Mouse (Mus musculus) C2C12 (cell line): ENCODE results near the gene Plekhb1. TPM values are rescaled to one million over a fixed set of nuclear protein-coding genes. Genes with fewer than 3 reads are reported as not detected.

Experiments used
- H3K27me3 ChIP-seq: one replicate; pipeline ENCODE4 v1.6.1; 2011; ENCODE audit not compliant: control insufficient read depth, insufficient read depth, insufficient read length
- H3K36me3 ChIP-seq: one replicate; pipeline ENCODE4 v1.6.1; 2011; ENCODE audit not compliant: control insufficient read depth, insufficient read depth
- H3K4me3 ChIP-seq: one replicate; pipeline ENCODE4 v1.5.1; 2011; ENCODE audit warnings: mild to moderate bottlenecking, control low read depth; ENCODE audit not compliant: poor library complexity, insufficient read depth, severe bottlenecking
- H3K79me2 ChIP-seq: one replicate; pipeline ENCODE4 v1.6.1; 2011; ENCODE audit not compliant: control insufficient read depth, insufficient read depth
- H3K79me3 ChIP-seq: one replicate; pipeline ENCODE4 v1.6.1; 2011; ENCODE audit warnings: low read depth, control low read depth
- H3ac ChIP-seq: one replicate; pipeline ENCODE3; 2011; ENCODE audit warnings: low read depth; ENCODE audit not compliant: control insufficient read depth, insufficient read length
- CEBPB ChIP-seq: IDR thresholded peaks from one replicate; pipeline ENCODE4 v1.6.1; 2011; ENCODE audit warnings: low read depth, mild to moderate bottlenecking, control low read depth, moderate library complexity
- CTCF ChIP-seq: IDR thresholded peaks from one replicate; pipeline ENCODE4 v1.5.1; 2011; ENCODE audit not compliant: control insufficient read depth, insufficient read depth, insufficient read length
- FOSL1 ChIP-seq: IDR thresholded peaks from one replicate; pipeline ENCODE4 v1.8.0; 2011; ENCODE audit warnings: mild to moderate bottlenecking, low read length; ENCODE audit not compliant: poor library complexity, insufficient read depth, severe bottlenecking
- MAX ChIP-seq: IDR thresholded peaks from one replicate; pipeline ENCODE4 v1.6.1; 2011; ENCODE audit warnings: mild to moderate bottlenecking, control low read depth
- MYOD1 ChIP-seq: IDR thresholded peaks from one replicate; pipeline ENCODE4 v1.6.1; 2011; ENCODE audit warnings: low read depth; ENCODE audit not compliant: control insufficient read depth, insufficient read length
- MYOG ChIP-seq: IDR thresholded peaks from one replicate; pipeline ENCODE4 v1.6.1; 2011; ENCODE audit not compliant: control insufficient read depth, insufficient read length; ENCODE audit errors: extremely low read depth
- USF1 ChIP-seq: IDR thresholded peaks from one replicate; pipeline ENCODE4 v1.6.1; 2011; ENCODE audit warnings: low read depth, mild to moderate bottlenecking, control low read depth, moderate library complexity
- long read RNA-seq, 2 experiments: library from polyadenylated mRNA; unstranded; transcript quantifications; one replicate each; pipeline ENCODE4 v2.0.0; 2019 to 2020
- polyA plus RNA-seq: library from polyadenylated mRNA; unstranded; fragments of >200 nt; fragmentation: generic; extraction: Trizol; gene quantifications from one replicate; pipeline ENCODE4 v1.2.1, GENCODE M21; 2012; ENCODE audit warnings: missing spikeins

Plekhb1 gene
- 0.94 TPM for polyA plus RNA-seq
- long read RNA-seq, experiment 1: 0 reads
- long read RNA-seq, experiment 2, partial matches to known transcripts: 0 of 1 reads
- long read RNA-seq, experiment 2, other reads (novel, unspliced or antisense): 0 of 1 reads

DNA sequence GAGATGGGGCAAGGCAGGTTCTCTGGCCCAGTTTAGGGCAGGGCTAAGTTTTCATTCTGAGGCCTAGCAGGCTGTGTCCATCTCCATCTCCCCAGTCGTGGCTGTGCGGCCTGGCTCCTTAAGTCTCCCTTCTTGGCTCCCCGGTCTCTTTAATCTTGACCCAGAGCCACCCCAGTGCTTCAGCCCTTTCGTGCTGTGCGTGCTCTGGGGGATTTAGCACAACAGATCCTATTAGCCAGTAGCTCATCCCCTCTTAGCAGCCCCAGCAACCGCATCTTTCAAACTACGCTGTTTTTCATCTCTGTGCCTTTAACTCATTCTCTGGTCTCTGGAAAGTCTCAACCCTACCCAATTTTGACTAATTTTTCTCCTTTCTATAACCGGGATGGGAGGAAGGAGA lies at the start of gene Plekhb1:
Plekhb1 (minus strand) TSS at position 184 of the 400 bp plus-strand sequence.
- no peaks in the 10 kb centered on the region for H3K79me3 ChIP-seq
- H3K79me2 ChIP-seq: no peaks in the 10 kb centered on the region
- H3ac ChIP-seq: no peak within 1 kb of the TSS
- H3K4me3 ChIP-seq: no peak within 1 kb of the TSS
- H3K36me3 ChIP-seq: no peaks in the 10 kb centered on the region
- H3K27me3 ChIP-seq: no peaks in the 10 kb centered on the region
- TF ChIP-seq USF1: no peak
- TF ChIP-seq CEBPB: no peak
- TF ChIP-seq MYOD1: no peak
- TF ChIP-seq FOSL1: no peak
- no peak for TF ChIP-seq MYOG
- TF ChIP-seq CTCF: no peak

DNA sequence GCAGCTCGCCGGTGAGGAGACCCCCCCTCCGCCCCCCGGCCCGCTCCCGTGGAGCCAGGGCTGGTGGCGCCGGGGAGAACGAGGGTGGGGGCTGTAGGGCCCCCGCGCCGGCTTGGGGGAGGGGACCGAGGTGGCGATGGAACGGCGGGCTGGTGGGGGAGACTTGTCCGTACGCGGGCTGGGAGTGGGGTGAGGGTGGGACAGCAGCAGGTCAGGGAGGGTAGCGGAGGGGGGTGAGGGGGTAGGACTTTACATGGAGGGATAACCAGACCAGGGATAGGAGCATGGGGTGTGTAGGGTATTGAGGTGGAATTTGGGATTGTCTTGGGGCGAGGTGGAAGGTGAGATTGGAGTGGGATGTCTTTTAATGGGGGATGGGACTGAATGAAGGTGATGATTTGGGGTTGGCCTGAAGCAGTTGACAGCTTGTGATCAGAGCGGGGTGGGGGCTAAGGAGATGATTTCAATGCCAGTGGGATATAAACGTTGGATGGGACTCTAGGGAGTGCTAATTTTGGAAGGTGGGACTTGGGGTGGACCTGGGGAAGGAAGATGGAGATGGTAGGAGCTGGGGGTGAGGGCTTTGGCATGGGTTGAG lies 44.8 kb upstream of the Plekhb1 start:
- Histone ChIP-seq H3K36me3 (no peaks in the 10 kb centered on the region), H3K27me3 (no peaks in the 10 kb centered on the region), H3K79me3 (peaks cover 7% of the 10 kb centered on the region), H3K4me3 (peak overlapping the region; percentile 57), H3ac (peak overlapping the region; percentile 70), H3K79me2 (peaks cover 37% of the 10 kb centered on the region)
- TF ChIP-seq FOSL1 (no peak), MYOG (no peak), MAX (no peak), USF1 (no peak), MYOD1 (no peak), CTCF (no peak), CEBPB (no peak)

DNA sequence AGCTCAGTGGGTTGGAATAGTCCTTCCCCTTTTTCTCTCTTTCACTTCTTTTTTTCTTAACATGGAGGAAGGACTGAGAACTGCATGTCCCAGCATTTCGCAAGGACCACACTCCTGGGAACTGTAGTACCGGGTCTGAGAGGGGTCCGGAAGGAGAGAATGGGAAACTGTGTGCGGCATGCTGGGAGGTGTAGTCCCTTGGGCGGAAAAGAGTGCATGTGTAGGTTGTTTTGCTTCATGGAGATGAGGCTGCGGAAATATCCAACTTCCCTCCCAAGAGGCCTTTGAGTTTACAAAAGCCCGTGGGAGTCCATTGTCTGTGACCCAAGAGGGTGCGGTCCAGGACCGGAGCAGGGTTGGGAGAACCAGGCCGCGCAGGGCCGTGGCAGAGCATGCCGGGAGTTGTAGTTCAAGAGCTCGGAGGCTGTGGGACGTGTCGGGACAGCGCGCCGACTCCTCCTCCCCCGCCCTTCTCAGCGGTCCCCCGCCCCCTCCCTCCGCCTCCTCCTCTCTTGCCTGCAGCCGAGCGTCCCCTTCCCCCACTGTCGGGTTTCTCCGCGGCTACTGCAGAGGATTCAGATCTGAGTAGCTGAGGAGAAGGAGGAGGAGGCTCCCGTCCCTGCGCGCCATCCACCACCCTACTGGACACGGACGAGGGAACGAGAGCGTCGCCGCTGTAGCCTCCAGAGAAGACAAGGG lies 44.1 kb upstream of the Plekhb1 start, which contains the start of gene Fam168a:
Fam168a (plus strand) TSS at position 493 of the 699 bp plus-strand sequence.
- H3K4me3 ChIP-seq: peak within 1 kb of the TSS; percentile 57
- peaks cover 7% of the 10 kb centered on the region for H3K79me3 ChIP-seq
- H3ac ChIP-seq: peak within 1 kb of the TSS; percentile 72
- no peaks in the 10 kb centered on the region for H3K36me3 ChIP-seq
- peaks cover 33% of the 10 kb centered on the region for H3K79me2 ChIP-seq
- H3K27me3 ChIP-seq: no peaks in the 10 kb centered on the region
- TF ChIP-seq MAX (peak; percentile 54), CEBPB (peak; percentile 72), CTCF (no peak)

DNA sequence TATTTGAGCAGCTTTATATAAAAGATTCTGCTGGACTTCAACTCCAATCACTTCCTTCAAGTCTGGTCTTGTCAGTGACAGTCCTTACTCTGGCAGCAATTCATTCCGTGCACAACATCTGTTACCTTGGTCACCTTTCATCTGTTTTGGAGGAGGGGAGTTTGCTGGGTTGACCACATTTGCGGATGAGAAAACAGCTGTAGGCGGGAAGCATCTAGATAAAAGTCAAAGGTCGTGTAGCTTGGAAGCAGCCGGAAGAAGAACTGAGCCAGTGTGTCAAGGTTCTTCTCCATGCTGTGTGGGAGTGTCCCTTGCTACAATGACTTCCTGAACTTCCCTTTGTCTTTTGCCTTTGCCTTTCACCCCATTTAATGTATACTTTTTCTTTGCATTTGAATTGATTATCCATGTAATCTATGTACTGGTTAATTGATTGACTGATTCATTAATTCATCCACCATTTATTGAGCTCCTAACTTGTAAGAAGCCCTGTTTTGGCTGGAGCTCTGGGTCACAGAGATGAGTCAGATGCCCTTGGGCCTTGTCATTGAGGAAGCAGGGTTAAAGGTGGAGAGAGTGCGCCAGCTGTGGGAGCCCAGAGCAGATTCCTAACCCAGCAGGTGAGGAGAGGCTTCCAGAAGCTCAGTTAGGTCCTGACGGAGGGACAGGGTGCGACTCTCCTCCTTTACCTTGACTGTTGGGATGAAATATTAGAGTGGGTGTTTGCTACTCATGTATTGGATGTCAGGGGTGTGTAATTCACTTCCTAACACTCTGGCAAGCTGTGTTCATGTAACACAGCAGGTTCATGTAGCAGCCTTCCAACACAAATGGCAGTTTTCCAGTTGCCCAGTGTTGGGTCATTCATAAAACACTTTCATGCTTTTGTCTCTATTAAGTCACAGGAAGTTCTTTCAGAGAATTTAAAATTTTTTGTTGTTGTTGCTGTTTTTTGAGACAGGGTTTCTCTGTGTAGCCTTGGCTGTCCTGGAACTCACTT lies 37.9 kb upstream of the Plekhb1 start:
- Histone ChIP-seq H3K36me3 (no peaks in the 10 kb centered on the region), H3ac (no peak overlapping the region), H3K27me3 (no peaks in the 10 kb centered on the region), H3K79me2 (no peaks in the 10 kb centered on the region), H3K4me3 (no peak overlapping the region), H3K79me3 (no peaks in the 10 kb centered on the region)
- TF ChIP-seq USF1: no peak
- TF ChIP-seq FOSL1: no peak
- no peak for TF ChIP-seq MYOD1
- TF ChIP-seq MAX: no peak
- no peak for TF ChIP-seq CEBPB
- TF ChIP-seq MYOG: no peak
- no peak for TF ChIP-seq CTCF

DNA sequence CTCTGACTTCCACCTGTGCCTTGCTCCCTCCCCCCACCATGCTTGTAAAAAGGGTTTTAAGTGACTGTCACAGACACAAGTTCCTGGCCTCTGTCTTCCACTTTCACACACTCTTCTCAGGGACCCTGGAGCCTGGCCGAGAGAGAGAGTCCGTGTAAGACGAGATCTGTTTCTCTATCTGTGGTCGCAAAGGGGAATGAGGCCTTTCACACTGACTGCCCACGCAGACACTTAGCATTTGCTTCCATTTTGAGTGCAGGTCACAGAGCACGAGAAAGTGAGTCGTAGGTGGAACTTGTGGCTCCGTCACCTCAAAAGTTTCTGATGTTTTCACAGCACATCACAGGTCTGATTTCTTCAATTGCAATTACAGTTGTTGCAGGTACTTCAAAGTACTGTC lies 31.0 kb upstream of the Plekhb1 start:
- TF ChIP-seq CEBPB (no peak), MAX (no peak), MYOD1 (no peak), FOSL1 (no peak), MYOG (no peak), USF1 (no peak), CTCF (no peak)
- no peaks in the 10 kb centered on the region for H3K27me3 ChIP-seq
- no peaks in the 10 kb centered on the region for H3K79me2 ChIP-seq
- no peaks in the 10 kb centered on the region for H3K79me3 ChIP-seq
- no peak overlapping the region for H3ac ChIP-seq
- H3K36me3 ChIP-seq: no peaks in the 10 kb centered on the region
- no peak overlapping the region for H3K4me3 ChIP-seq
